Mouse (Mus musculus) brain, adult 10 weeks (tissue): Measurements from ENCODE around the gene Ube2g1. TPM values are rescaled to one million over a fixed set of nuclear protein-coding genes. Genes with fewer than 3 reads are reported as not detected.

ENCODE experiments used
- polyA plus RNA-seq: library from polyadenylated mRNA; stranded (reverse); fragments of 350-450 nt; fragmentation: Illumina TruSeq; extraction: RNeasy Lipid Tissue Mini Kit (QIAGEN cat#74804); gene quantifications from one replicate; pipeline ENCODE4 v1.2.3, GENCODE M21; 2015; ENCODE audit warnings: low read depth, low replicate concordance

The Ube2g1 gene
- 50.4 TPM for polyA plus RNA-seq

DNA sequence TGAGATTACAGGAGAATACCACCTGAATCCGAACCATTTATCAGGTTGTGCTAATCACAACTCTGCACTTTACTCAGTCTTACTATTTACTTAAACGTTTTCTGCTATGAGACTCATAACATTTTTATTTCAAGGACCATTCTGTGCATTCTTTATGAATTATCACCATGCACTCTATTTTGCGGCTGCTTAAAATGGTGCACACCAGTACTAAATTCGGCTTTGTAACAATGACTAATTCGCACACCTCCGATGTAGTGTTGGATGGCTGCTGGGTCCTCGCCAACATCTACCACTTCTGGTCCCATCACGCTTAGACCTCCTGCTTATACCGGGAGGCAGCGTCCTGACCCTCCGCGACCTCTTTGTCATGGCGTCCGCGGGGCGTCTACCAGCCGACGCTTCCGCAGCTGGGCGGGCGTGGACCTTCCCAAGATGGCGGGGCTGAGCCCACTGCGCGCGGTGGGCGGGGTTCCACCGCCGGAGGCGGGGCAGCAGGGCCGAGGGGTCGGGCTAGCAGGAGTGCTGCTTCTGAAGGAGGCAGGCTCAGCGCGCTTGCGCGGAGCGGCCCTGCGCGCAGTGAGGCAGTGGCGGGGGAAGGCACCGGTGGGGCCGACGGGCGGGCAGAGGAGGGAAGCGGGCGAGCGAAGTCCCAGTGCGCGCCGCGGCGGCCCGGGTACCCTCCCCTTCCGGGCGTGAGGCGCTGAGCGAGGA is at the start of gene Ube2g1:
Gene Ube2g1, plus strand, starts transcription at position 590 of the 714 bp plus-strand sequence.

DNA sequence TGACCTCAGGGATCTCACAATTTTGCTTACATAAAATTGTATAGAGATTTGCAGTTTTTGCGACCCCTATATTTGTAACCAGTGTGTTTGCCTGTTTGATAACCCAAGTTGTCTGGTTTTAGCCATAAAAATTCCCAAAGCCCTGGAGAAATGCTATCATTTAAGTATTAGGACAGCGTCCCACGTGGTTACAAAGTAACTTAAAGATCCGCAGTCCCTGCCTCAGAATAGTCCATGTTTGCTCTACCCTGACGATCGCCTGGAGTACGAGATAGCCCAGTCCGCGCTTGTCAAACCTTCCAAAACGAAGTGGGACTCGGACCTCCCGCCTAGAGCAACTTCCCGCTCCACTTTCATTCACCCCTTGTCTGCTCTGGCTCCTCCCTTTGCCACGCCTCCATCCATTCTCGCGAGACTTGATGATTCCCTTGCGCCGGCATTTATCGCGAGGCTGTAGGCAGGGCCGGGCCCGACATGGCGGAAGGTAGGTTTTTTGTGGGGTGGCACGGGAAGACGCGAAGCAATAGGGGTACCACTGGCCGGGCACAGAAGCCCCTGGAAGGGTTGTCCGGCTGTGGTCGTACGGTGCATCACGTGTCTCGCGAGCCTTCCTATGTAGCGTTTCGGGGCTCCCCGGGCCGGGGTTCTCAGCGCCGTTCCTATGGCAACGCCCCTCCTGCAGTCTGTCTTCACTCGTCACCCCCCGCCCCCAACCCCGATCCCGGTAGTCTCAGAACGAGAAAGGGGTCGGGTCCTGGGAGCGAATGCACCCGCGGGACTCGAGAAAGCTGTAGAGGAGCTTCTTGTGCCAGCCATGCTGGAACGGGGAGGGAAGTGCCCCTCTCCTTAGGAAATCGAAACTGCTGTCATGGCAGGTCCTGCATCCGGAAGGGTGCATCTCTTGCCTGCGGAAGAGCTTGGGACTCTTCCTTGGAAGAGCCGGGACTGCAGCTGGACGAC is 82.7 kb downstream of the Ube2g1 start, which contains the start of gene Ankfy1:
Gene Ankfy1, plus strand, starts transcription at position 456 of the 960 bp plus-strand sequence.

Other genes with a start within 250 kb of the Ube2g1 start
- gene Tekt1, start 244.8 kb upstream of the Ube2g1 start, polyA plus RNA-seq, result 5.1 TPM
- gene Smtnl2, start 195.6 kb upstream of the Ube2g1 start, polyA plus RNA-seq, result 0.65 TPM
- gene Ggt6, start 171.8 kb upstream of the Ube2g1 start, polyA plus RNA-seq, result not detected
- gene Mybbp1a, start 165.9 kb upstream of the Ube2g1 start, polyA plus RNA-seq, result 35.8 TPM
- gene Spns2, start 117.4 kb upstream of the Ube2g1 start, polyA plus RNA-seq, result 48.4 TPM
- gene Spns3, start 56.8 kb upstream of the Ube2g1 start, polyA plus RNA-seq, result 0.33 TPM
- 20.8 TPM for gene Ankfy1, start 82.7 kb downstream of the Ube2g1 start, polyA plus RNA-seq
- gene Cyb5d2, start 188.9 kb downstream of the Ube2g1 start, polyA plus RNA-seq, result 14.8 TPM
- gene Zzef1, start 188.9 kb downstream of the Ube2g1 start, polyA plus RNA-seq, result 23.2 TPM